31 mouse cellular contexts compared by ENCODE assay signal in genomic region chr9:25145925-25146324, GRCm38 (mm10). TPM values are rescaled to one million over a fixed set of nuclear protein-coding genes. Genes with fewer than 3 reads are reported as not detected.
"Had no signal": no experiment of that assay in that cellular context is flagged by ENCODE, and none has a peak within 500 bp of the region (broad histone marks: within the 10 kb centered on the region; RNA-seq: fewer than 3 reads in every experiment).

No protein-coding gene starts in this region.

- H3K36me3 ChIP-seq: kidney, embryonic 15.5 days; limb, embryonic 15.5 days; midbrain, embryonic 13.5 days; stomach, embryonic 15.5 days had no signal

- ATAC-seq: midbrain, embryonic 13.5 days; midbrain, embryonic 16.5 days had no signal

- H3K9ac ChIP-seq: kidney, embryonic 15.5 days; limb, embryonic 12.5 days; limb, embryonic 15.5 days; liver, embryonic 15.5 days; midbrain, embryonic 13.5 days; stomach, embryonic 15.5 days had no signal

- H3K4me2 ChIP-seq: kidney, embryonic 15.5 days; limb, embryonic 12.5 days; limb, embryonic 15.5 days; liver, embryonic 11.5 days; liver, embryonic 15.5 days; midbrain, embryonic 13.5 days; stomach, embryonic 15.5 days had no signal

- H3K9me3 ChIP-seq: kidney, embryonic 15.5 days; limb, embryonic 12.5 days; limb, embryonic 15.5 days; liver, embryonic 15.5 days; midbrain, embryonic 10.5 days; midbrain, embryonic 13.5 days; stomach, embryonic 15.5 days had no signal

- H3K27me3 ChIP-seq: kidney, embryonic 15.5 days; limb, embryonic 12.5 days; limb, embryonic 15.5 days; liver, embryonic 15.5 days; midbrain, embryonic 13.5 days; stomach, embryonic 15.5 days had no signal

- DNase-seq: kidney, adult 11 months; kidney, adult 8-10 months; kidney, postnatal 10 days; kidney, postnatal 36 days; left cerebral cortex, postnatal 4 days; lung, adult 2 months; lung, postnatal 14 days; lung, postnatal 4 days; retina, postnatal 1 day; right cerebral cortex, postnatal 25 days; spleen, adult 18-20 months; thymus, postnatal 25 days had no signal

- H3K4me3 ChIP-seq: kidney, embryonic 15.5 days; limb, embryonic 12.5 days; limb, embryonic 15.5 days; liver, embryonic 15.5 days; midbrain, embryonic 10.5 days; midbrain, embryonic 13.5 days; stomach, embryonic 15.5 days had no signal

- H3K27ac ChIP-seq: kidney, embryonic 15.5 days; limb, embryonic 12.5 days; limb, embryonic 15.5 days; liver, embryonic 15.5 days; midbrain, embryonic 10.5 days; midbrain, embryonic 13.5 days; stomach, embryonic 15.5 days had no signal

RNA-seq across cellular contexts. Expression of gene Gm10181, which starts 56.7 kb away (rescaled TPM):
- total RNA-seq: layer of hippocampus, adult 8-10 months; layer of hippocampus, postnatal 10 days; left cerebral cortex, adult 8-10 months; left cerebral cortex, postnatal 14 days; left cerebral cortex, postnatal 4 days; megakaryocyte progenitor cell, adult 5-6 weeks; monocyte, adult 5-6 weeks had no signal
- polyA plus RNA-seq: kidney, embryonic 15.5 days; limb, embryonic 12.5 days; limb, embryonic 15.5 days; liver, embryonic 11.5 days; liver, embryonic 15.5 days; lung, adult 2 months; lung, embryonic 16.5 days; midbrain, embryonic 10.5 days; midbrain, embryonic 13.5 days; midbrain, embryonic 16.5 days; neural tube, embryonic 11.5 days; neural tube, embryonic 14.5 days; stomach, embryonic 15.5 days; thymus, postnatal 0 days had no signal
